Mouse (Mus musculus): ENCODE results near the gene Rpf1.
A peak's percentile ranks its signal among the peaks of the same experiment; 100 is the strongest.

The Rpf1 gene

DNA sequence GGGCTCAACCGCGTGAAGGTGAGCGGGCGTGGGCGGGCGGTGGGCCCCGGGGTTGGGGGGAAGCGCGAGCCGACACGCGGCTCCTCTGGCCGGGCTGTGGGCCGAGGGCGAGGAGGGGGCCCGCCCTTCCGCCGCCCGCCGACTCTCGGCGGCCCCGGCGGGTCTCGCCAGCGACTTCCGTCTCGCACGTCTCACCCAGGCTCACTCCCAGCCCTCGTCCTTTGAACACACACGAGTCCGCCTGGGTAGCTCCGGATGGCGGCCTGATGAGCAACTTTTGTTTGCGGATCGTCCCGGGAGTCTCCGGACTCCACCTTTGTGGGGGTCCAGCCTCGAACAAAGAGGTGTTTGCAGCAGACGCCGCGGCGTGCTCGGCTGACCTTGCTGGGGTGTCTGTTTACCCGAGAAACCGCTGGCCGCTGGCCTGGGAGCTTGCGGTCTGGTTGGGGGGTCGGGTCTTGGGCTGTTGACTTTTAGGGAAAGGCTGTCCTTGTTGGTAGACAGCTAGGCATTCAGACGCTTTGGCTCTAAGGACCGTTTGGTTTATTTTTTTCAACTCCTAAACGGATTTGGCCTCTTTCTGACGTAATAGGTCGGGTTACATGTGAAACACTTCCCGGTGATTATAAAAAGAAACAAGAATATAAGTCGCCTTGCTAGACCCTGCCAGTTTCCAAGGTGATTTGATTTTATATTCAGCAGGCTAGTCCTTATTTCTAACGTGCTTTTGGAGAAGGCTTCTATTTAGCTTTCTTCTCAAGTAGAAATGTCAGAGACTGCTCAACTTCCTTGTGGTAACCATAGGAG is 21.0 kb downstream of the Rpf1 start:
- DNase-seq (ENCODE audit: low spot score), result peak; percentile 75

DNA sequence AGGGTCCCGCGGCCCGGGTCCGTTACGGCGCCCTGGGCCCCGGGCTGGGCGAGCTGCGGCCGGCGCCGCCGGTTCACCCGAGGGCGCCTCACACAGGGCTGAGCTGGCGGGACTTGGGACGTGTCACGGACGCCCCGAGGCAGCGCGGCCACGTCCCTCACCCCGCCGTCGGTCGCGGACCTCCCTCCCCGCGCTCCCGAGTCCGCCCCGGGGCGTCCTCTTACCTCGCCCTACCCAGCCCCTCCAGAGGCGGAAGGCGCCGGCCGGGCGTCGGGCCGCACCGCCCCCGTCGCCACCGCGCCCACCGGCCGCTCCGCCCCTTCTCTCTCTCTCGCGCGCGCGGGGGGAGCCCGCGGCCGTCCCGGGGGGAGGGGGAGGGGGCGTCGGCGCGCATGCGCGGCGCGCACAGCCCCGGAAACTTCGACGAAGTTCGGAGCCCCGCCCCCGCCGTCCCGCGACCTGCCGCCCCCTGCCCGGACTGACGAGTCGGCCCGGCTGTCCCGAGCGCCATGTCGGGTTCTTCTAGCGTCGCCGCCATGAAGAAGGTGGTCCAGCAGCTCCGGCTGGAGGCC is 21.7 kb downstream of the Rpf1 start, which contains the start of the genes Spata1 and Gng5:
Spata1 (minus strand) TSS at position 323 of the 572 bp plus-strand sequence.
Gng5 (plus strand) TSS at position 377 of the 572 bp plus-strand sequence.
- peak; percentile 86 for DNase-seq (ENCODE audit: low spot score)

DNA sequence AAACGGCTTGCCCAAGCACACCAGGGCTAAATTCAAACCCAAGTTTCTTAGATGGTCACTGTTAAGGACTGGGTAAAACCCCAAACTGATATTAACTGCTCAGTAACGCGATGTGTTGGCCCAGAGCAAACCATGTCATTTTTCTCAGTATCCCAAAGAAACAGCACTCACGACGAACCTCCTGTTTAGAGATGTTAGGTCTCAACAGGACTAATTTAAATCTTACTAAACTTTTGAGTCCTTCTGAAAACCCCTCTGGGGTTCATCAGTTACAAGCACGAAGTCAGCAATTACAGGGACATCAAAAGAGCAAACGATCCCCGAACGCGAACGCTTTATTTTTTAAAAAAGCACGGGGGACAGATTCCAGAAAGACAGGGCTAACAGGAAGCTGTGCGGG is 22.2 kb downstream of the Rpf1 start:
- DNase-seq (ENCODE audit: low spot score), result no peak

DNA sequence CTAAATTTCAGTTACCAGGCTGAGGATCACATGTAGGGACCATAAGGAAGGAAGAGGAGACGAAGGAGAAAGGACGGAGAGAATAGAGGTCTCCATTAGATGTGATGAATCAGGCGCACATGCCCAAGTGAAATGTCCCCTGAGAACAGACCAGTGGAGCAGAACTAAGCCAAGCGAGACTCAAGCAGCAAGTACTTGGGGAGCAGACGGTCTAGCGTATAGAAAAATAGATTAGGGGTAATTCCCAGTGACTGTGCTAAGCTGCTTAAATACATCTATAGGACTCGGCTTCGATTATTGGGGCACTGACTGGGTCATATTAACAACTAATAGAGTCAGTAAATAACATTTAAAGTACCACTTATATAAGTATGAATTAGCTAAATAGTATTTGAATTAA is 26.3 kb downstream of the Rpf1 start:
- DNase-seq (ENCODE audit: low spot score), result no peak

DNA sequence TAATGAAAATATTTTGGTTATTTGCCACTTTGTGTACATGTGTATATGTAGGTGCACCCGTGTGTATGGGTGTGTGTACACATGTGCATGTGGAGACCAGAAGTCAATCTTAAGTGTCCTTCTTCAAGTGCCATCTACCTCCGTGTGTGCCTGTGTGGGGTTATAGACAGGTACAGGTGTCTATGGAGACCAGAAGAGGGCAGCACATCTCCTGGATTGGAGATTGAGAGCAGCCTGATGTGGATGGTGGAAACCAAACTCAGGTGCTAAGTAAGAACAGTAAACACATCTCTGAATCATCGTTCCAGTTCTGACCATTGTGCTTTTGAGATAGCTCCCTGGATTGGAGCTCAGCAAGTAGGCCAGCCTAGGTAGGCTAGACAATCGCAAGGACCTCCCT is 34.8 kb downstream of the Rpf1 start:
- no peak for DNase-seq (ENCODE audit: low spot score)

DNA sequence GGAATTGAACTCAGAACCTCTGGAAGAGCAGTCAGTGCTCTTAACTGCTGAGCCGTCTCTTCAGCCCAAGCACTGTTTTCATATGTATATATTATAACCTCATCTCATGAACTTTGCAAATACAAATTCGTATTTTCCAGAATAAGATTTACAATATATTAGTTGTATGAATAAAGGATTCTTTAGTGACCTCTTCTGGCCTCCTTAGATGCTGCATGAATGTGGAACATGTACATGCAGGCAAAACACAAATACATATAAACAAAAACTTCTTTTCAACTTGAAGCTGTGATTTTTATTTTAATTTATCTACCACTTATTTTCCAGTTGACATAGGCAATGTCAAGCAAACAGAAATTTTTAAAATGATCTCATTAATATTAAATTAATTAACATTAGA is 39.2 kb downstream of the Rpf1 start:
- no peak for DNase-seq (ENCODE audit: low spot score)

DNA sequence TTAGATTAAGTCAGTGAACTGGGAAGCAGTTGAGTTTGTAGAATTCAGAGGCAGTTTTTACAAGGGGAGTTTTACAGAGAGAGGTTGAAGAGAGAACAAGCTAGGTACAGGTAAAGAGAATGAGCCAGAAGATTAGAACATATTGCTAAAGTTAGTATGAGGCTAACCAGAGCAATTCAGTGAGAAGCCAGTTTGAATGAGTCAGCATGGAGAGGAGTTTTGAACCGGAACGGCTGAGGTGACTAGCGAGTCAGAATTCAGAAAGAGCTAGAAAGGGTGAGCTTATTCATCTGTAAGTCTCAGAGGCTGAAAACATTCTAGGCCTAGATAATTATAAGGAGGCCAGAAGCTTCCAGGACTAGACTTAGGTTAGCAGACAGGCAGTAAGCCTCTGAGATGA is 46.8 kb downstream of the Rpf1 start:
- DNase-seq (ENCODE audit: low spot score), result no peak

DNA sequence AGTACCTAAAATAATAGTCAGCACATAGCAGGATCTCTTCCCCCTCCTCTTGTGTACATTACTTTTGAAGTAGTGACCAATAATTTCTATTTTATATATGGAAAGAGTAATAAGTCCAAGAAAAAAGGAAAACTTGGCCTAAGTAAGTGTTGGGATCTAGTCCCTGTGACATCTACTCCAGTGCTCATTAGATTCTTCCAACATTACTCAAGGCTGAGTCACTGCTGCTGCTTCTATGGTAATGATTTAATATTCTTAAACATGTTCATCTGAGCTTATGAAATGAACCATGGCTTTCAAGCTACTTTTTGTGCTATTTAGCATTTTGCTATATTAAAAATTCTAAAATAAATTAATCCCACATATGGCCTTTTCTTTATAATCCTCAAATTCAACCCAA is 47.5 kb downstream of the Rpf1 start:
- DNase-seq (ENCODE audit: low spot score), result no peak

DNA sequence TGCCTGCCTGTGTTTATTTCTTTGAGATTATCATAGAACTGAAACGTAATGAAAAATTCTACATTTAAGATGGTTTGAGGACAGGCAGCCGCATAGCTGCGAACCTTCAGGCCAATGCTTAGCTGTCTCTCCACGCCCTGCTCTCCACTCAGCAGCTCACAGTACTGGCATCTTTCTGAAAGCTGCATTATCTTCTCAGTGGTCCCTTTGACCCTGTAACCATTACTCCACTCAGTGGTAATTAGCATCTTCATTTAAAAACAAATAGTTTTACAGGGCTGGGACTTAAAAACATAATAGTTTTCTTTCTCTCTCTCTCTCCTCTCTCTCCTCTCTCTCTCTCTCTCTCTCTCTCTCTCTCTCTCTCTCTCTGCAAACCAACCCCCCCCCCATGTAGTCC is 48.6 kb downstream of the Rpf1 start:
- no peak for DNase-seq (ENCODE audit: low spot score)

DNA sequence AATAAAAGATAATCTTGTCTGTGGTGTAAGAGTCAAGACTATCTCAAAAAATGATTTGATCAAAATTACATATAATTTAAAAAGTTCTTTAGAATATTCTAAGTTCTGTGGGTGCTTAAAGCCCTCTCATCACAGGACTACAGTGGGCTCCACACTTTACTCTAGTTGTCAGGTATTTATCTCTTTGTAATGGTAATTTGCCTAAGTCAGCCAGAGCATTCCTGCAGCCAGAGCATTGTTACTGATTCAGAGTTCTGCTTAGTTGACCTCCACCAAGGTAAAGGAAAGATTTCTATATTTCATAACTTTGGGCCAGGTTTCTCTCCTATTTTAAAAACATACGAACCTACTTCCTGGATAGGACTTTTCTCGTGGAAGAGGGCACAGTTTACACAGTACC is 52.0 kb downstream of the Rpf1 start:
- DNase-seq (ENCODE audit: low spot score), result no peak

DNA sequence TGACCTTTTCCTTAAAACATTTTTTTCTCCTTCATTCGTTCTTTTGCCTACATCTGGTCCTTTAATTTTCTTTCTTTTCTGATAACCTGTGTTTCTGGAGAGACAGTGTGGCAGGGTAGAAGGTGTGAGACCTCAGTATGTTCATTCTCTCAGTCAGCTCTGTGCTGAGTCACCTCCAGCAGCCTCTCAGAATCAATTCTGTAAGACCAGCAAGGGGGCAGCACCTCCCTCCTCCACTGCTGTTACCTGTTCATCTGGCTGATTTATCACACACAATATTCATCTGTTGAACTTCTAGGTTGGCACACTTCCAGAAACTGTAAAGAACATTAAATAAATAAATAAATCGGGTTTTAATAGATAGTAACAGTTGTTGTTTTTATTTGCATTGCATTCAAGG is 58.3 kb downstream of the Rpf1 start:
- DNase-seq (ENCODE audit: low spot score), result no peak

All from T-cell, adult 2 months (primary cell).